Mouse (Mus musculus): Measurements from ENCODE around the gene Rcan1. TPM values are rescaled to one million over a fixed set of nuclear protein-coding genes. Genes with fewer than 3 reads are reported as not detected.
"Not testable (repeated sequence)": the region's sequence is repeated elsewhere in the genome, so short reads cannot be mapped to it uniquely, and the experiment has no call there.

Gene Rcan1
- polyA plus RNA-seq (2017; shearing (Covaris generic)), result 1 to 10 TPM; 1.2 to 2.7 TPM

DNA sequence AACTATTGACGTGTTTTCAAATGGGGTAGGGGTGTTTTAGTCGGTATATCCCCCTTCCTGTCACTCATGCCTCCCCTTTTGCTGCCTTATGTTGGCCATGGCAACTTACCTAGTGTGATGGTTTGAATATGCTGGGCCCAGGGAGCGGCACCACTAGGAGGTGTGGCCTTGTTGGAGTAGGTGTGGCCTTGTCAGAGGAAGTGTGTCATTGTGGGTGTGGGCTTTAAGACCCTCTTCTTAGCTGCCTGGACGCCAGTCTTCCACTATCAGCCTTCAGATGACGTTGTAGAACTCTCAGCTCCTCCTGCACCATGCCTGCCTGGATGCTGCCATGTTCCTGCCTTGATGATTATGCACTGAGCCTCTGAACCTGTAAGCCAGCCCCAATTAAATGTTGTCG is at the start of gene Rcan1:
Gene Rcan1 (minus strand): TSS at position 162 of the 400 bp plus-strand sequence.
- ATAC-seq, result no peak

DNA sequence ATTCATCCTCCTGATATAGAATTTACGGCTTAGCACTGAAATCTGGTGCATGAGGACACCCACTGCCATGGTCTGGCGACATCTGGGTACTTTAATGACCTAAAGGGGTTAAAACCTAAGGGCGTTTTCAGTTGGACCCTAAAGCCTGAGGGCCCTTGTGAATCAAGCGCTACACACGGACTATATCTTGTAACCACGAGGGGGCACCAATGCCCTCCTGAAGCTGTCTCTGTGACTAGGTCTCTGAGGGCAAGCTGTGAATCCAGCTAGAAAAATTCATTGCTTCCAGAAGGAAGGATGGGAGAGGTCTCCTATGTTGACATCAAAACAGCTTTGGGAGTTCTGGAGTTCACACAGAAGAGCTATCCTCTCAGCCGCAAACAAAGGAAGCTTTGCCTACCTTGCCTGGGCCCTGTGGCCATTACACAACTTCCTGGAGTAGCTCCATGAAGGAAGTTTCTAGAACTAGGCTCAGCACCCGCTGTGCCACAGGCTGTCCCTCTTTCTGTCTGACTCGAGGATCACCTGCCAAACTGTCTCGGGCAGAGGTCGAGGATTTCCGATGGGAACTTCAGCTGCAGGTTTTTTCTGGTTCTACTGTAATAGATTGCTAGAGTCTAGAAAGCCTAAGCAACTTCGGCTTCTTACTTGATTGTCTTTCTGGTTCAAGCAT is 49.3 kb upstream of the Rcan1 start:
- no peak for ATAC-seq

DNA sequence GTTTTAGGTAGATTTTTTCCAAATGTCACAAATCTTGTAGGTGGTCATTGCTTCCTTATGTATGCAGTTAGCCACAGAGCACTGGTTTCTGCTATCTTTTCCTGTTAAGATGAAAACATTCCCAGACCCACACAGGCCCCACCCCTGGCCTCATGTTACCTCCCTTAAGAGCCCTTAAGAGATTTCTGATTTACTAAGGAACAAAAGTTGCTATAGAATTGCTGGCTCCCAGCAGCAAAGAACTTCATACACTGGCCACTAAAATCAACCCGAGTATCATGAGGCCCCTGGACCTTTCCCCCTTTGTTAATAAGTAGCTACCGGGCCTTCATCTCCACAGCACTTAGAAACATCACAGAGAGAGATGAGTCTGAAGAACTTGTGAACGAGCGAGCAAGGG is 48.1 kb upstream of the Rcan1 start:
- no peak for ATAC-seq

DNA sequence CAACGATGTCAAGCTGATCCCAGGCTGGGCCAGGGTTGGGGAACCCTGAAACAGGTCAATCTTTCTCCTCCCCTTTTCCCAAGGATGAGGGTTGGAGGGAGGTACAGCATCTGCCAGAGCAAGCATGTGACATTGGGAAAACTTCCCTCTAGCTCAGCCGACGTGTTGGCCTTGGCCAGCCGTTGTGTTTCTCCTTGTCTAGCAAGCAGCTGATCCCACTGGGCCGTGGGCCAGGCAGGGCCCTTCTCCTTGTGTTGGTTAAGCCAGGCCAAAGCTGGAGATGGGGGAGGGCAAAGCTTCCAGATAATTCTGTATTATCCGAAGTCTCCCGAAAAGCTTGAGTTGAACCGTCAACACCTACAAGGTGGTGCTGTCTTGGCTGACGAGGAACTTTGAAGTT is 45.5 kb upstream of the Rcan1 start:
- ATAC-seq, result no peak

DNA sequence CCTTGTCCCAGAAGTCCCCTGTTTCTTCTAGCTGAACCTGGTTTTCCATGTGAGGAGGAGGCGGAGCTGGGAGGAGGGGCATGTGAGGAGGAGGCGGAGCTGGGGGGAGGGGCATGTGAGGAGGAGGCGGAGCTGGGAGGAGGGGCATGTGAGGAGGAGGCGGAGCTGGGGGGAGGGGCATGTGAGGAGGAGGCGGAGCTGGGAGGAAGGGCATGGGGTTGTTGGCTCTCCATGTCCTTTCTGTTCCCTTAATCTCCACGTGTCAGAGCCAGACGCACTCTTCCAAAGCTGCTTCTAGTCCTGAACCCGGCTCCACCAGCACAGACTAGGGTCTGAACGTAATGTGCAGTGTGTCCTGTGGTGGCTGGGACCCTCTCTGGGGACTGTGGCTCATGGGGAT is 44.2 kb upstream of the Rcan1 start:
- not testable (repeated sequence) for ATAC-seq

DNA sequence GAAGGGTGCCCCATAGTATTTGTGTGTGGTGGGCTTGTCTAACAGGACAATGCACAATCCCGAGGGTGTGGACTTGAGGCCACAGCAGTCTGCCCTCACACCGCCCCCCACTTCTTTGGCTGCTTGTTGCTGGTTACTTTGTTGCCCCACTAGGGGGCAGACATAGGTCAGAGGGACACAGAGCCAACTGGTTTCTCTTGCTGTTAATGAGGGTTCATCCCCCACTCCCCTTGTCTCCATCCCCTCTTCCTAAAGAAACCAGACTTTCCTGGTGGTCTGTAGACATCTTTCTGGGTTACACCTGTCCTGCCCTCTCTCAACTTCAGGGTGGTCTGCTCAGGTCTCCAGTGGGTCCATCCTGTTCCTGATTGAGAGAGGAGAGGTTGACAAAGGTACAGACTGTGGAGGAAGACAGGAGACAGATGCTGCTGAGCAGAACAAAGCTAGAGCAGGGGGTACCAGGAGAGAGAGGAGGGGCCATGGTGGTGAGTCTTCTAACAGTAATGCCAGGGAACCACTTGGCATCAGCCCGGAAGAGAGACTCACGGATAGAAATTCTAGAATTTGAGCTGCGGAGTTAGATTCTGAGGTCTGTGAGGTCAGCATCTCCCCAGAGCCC is 41.2 kb upstream of the Rcan1 start:
- ATAC-seq, result no peak

DNA sequence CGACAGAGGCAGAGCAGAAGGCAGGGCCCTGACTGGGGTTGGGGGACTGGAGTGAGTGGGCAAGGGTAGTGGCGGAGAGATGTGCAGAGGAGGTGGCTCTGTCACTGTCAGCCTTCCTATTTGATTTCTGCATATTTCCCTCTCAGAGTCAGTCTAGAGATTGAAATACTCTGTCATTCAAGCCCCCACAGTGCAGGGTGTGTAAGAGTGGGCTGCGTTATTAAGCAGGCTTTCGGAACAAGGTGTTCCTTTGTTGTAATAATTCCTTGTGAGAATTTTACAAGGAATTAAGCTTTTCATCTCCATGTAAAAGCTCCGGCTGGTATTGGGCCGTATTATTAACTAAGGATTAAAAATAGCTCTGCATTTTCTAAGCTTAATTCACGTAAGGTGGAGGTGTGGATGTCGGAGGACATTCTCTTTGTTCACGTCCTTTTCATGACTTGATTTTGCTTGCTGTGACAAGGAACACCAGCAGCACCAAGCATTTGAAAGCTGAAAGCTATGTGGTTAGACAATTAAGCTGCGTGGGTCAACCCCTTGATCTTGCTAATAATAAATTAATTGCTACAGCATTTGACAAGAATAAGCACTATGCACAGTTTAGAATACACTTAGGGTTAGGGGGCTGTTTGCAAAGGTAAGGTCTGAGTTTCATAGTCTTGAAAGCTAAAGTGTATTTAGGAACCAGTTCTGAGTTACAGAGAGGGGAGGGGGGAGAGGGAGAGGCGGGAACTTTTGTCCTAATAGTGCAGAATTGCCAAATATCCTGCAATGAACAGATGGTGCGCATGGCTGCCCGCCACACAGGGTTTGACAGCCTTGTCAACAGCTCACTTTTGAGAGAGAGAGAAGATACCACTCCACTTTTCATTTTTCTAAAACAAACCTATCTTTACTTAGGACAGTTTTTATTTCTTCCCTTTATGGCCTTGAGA is 40.4 kb upstream of the Rcan1 start:
- ATAC-seq, result no peak

DNA sequence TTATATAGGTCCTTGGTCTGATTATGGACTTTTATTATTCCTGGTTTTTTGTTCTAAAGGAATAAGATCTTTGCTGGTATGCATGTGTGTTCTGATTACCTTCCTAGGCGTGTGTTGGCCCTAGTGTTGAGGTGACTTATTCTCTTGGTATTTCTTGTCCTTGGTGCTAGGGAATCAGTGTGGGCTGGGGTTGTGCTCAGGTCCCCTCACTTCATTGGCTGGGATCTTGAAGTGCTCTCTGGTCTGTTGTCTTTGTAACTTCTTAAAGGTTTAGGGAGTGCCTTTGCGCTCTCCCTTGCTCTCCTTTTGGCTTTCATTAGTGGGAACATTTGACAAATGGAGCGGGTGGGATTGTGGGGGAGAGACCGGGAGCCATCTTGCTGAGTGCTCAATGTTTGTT is 36.9 kb upstream of the Rcan1 start:
- ATAC-seq, result no peak

DNA sequence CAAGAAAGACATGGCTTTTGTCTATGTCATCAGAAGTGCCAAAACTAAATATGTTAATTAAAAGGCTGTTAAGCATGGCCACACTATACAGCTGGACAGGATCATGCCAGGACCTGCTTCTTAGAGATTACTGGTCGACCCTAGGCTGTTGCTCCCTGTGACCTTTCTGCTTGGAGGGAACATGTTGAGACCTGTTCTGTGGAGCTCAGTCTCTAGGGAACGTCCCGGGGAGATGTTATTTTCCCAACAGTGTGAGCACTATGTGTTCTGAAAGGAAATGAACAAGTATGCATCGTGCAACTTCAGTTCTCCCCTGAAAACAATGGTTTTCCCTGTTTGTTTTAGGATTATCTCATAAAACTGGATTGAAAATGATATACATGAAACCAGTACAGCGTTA is 32.4 kb upstream of the Rcan1 start:
- ATAC-seq, result no peak

DNA sequence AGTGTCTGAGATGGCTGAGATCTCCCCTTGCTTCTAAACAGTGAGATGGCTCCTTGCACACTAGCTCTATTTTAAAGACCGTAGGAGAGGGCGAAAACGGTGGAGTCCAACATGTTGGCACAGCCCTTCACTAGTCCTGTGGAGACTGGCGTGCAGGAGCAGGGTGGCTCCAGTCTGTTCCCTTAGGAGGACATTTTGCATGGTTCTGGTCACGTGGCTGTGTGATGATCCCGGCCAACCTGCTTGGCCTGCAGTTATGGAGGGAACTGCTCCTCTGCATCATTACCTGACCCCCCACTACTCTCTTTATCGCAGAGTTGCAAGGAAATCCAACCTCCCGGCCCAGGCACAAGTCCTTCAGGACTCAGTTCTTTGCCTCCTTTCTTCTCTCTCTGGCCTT is 29.9 kb upstream of the Rcan1 start:
- no peak for ATAC-seq

DNA sequence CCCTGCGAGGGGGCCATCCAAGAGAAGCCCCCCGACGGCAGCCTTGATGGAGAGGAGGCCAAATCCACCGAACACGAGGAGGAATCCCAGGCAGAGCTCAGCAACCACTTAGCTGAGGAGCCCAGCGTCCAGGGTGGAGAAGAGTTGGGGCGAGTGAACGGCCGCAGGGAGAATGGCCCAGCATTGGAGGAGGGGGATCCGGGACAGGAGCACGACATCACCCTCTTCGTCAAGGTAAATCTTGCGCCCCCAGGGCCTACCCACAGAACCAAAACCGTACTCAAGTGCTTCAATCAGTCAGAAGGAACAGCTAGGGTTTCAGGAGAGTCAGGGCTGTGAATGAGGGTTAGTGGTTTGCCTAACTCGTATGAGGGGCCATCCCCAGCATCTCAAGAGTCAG is 28.7 kb upstream of the Rcan1 start:
- ATAC-seq, result no peak

DNA sequence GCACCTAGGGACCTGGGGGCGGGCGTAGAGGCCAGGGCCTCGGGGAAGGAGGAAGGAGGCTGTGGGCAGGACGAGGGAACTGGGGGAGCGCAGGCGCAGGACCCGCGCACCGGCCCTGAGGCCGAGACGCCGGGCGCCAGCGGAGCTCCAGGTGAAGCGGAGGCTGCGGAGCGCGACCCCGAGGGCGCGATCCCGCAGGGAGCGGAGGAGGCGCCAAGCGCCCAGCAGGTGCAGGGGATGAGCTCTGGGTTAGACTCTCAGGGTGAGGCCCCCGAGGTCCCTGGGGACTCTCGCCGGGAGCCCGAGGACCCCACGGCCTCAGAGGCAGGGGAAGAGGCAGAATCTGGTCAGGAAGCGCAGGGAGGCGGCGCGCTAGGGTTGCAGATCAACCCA is 27.9 kb upstream of the Rcan1 start:
- no peak for ATAC-seq

DNA sequence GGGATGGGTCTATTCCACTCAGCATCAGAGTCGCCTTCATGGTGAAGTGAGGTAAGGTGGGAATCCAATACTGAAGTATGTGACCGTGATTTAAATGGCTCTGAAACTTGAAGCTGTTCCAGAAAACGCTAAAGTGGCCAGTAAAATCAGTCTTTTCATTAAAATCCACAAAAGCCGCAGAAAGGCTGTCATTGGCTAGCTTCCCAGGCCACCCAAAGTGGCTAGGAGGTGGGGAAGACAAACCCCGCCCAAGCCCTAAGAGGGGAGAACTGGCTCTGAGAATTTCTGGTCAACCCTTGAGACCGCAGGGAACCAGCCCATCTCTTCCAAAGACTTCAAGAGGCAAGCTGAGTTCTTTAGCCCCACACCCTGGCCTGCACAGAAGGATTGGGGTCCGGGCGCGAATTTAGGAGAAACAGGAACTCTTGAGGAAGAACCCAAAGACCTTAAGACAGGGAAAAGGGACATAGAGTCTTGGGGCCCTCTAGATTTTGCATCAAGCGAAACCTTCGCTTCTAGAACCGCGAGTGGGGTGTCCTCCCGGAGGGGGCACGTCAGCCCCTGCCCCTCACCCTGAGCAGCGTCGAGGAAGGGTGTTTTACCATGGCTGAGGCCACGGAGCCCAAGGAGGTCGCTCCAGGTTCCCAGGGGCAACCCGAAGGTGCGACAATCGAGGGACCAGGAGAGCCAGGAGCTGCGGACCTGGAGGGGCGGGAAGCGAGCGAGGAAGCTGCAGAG is 27.4 kb upstream of the Rcan1 start:
- ATAC-seq, result no peak

DNA sequence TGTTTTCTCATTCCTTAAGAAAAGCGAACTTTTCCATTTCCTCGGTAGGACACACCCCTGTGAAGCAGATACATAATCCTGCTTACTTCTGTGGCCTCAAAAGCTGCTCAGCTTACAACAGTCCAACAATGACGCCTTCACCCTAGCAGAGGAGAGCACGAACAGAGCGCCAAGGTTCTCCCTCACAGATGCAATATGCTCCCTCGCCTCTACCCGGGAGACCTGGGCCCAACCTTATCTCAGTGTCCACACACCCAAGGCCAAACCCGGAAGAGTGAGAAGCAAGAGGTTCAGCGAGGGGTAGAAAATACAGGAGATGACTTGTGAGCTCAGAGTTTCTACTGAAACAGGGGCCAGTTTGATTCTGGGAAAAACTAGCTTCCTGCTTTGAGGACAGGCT is 18.7 kb upstream of the Rcan1 start:
- no peak for ATAC-seq

DNA sequence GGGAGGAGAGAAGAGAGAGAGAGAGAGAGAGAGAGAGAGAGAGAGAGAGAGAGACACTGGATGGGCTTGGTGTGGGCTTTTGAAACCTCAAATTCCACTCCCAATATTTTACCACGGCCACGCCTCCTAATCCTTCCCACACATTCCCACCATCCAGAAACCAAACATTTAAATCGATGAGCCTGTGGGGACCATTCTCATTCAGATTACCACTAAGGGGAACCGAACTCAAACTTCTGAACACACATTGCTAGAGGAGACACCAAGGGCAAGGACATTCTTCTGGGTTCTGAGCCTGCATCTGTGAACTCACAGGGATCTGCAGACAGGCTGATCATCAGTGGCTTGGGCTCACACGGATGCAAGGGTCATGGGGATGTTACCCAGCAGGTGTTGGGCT is 17.8 kb upstream of the Rcan1 start:
- no peak for ATAC-seq

DNA sequence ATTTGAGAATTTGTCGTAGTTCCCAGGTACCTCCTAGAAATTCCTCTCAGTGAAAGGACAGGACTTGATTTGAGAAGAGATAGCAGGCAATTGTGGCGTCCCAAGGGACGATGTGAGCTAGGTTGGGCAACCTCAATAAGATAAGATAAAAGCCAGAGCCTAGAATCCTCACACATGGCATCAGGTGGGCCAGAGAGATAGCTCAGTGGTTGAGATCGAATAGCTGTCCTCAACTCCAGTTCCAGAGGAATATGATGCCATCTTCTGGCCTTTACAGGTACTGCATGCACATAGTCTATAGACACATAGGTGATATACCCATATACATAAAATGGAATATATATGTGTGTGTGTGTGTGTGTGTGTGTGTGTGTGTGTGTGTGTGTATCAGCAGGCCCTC is 16.8 kb upstream of the Rcan1 start:
- no peak for ATAC-seq

DNA sequence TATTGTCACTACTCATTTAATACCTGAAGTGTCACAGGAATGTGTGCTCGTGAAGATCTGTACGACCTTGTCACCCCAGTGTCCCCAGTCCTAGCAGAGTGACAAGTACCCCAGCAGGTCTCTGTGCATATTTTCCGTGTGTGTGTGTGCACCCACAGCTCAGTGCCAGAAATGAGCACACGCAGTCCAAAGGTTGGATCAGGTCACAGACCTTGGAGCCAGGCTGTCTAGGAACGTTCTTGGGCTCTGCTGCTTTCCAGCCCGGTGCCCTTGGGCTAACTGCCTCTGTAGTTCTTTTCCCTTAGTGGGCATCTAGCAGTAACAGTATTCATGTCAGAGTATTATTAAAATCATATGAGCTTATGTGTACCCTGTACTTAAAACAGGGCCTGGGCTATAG is 16.4 kb upstream of the Rcan1 start:
- no peak for ATAC-seq

DNA sequence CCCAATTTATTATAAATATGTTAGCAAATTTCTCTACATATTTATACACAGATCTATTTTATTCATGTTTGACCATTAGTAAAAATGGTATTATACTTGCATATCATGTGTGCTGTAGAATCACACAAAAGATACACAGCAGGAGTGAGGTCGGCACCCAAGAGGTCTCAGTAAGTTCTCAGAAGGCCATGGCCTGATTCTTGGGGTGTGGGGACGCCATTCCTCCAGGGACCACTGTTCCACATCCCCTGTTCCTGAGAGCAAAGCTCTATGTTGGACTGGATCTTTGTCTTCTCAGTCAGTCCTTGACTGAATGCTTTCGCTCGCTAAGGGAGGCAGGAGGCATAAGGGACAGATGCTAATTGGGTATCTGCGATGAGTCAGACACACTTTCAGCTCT is 14.8 kb upstream of the Rcan1 start, which contains the start of gene Clic6:
Gene Clic6 (plus strand): TSS at position 301 of the 400 bp plus-strand sequence.
- no peak for ATAC-seq

DNA sequence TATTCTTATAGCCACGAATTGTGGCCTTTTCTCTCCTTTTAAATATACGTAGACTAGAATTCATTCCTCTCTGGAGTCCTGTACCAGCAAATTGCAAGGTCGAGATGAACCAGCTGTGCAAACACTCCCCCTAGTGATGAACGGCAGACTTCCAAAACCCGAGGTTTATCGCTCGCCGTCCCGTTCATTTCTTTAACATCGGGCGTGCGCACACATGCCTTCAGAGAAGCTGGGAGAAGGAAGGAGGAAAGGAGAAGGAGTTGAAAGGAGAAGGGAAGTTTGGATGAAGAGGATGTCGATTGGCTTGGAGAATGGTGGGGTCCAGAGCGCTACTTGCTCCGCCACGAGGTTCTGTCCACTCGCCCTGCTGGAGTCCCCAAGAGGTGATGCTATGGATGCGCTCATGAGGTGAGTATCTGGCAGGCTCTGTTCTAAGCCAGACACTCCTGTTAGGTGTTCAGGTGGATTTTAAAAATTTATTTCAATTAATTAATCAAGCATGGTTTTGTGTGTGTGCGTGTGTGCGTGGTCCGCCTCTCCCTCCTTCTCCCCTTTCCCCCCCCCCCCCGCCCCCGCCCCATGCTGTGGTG is 8.0 kb upstream of the Rcan1 start:
- no peak for ATAC-seq

DNA sequence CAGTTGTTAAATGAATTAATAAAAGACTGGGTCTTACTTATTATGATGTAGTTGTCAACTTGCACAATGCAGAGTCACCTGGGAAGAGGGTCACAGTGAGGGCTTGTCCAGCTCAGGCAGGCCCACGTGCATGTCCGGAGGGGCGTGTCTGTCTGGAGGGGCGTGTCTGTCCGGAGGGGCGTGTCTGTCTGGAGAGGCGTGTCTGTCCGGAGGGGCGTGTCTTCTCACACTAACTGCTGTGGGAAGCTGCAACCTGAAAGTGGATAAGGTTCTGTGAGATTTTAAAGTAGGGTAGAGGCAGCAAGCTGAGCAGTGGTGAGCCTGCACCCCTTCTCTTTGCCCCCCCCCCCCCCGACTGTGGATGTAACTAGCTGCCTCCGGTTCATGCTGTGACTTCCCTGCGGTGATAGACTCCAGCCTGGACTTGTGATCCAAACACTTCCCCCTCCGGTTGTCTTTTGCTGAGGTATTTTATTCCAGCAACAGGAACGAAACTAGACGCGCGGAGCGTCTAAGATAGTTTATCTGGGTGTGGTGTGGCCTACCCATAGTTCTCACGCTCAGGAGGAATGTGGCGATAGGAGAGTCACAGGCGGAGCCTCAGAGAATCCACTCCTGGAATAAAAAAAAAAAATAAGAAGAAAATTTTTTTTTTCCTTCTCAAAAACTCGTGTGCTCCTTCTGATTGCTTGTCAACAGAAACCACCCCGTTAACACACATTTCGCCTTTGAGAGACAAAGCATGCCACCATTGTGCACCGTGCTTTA is 4.6 kb upstream of the Rcan1 start:
- no peak for ATAC-seq

DNA sequence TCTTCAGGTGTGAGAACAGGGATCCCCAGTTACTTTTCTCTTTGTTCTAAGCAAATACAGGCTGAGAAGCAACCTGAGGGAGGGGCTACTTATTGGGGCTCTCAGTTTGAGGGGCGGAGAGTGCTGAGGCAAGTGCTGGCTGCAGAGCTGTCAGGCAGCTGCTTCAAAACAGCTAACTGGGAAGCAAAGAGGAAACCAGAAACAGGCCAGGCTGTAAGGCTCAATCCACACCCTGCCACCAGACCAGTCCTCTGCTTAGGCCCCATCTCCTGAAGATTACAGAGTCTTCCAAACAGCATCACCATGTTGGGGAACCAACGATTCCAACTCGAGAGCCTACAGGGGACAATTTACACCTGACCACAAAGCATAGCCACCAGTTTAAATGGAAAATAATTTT is 2.2 kb upstream of the Rcan1 start:
- no peak for ATAC-seq

DNA sequence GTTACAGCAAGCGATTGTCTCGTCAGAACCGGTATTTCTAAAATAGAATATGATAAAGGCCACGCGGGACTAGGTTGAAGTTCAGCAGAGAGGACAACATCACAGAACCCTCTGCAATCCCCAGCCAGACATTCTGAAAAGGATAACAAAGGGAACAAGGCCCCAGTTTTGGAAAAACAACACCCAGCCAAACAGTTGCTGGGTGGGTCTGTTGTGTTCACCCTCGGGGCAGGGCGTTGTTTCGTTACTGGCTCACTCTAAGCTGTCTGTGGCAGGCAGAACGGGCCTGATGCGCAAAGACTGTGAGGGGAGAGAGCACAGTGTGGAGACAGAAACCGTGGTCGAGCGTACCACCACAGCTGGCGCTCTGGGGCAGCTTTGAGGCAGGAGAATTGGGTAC is 2.2 kb downstream of the Rcan1 start:
- no peak for ATAC-seq

Measured in CD4-positive, CD25-positive, alpha-beta regulatory T cell, adult 4 months (primary cell).